Mouse (Mus musculus): ENCODE measurements around the gene Gm20498. TPM values are rescaled to one million over a fixed set of nuclear protein-coding genes. Genes with fewer than 3 reads are reported as not detected.
"Not testable (repeated sequence)": the region's sequence is repeated elsewhere in the genome, so short reads cannot be mapped to it uniquely, and the experiment has no call there.

Gene Gm20498
- polyA plus RNA-seq, 1 experiment from 2014 or later, result 27.3 TPM

- H3K9me3 ChIP-seq (replicated peaks; ENCODE audit: low read length), result no peaks in the 10 kb centered on the region
- ATAC-seq (replicated peaks; ENCODE audit: low FRiP score, low read depth) (no peak), DNase-seq (ENCODE audit: low spot score) (no peak)
- no peaks in the 10 kb centered on the region for H3K27me3 ChIP-seq (ENCODE audit: insufficient read depth, low read length)
- WGBS, result 33% methylated on average over 4 of the region's 4 CpGs
- peaks cover 6% of the 10 kb centered on the region for H3K4me1 ChIP-seq (replicated peaks; ENCODE audit: insufficient read depth, low read length)
- H3K36me3 ChIP-seq (ENCODE audit: insufficient read depth, low read length), result no peaks in the 10 kb centered on the region
- TF ChIP-seq CTCF (IDR thresholded peaks at IDR 0.05; ENCODE audit: low read depth), result no peak
- H3K4me3 ChIP-seq (replicated peaks; ENCODE audit: low read depth, low read length), result peak overlapping the region; percentile 91
- peak overlapping the region; percentile 85 for H3K27ac ChIP-seq
- 0 out of 2 replicates have a peak overlapping the region, but pooled peaks have one; percentile 31 for H3K9ac ChIP-seq (ENCODE audit: low read depth, low read length)
- H3K4me2 ChIP-seq (ENCODE audit: low read length), result peak overlapping the region; percentile 59
These were observed 319 bp upstream of the Gm20498 start for GRCm38 (mm10) chr12:81533029-81533419.

DNA sequence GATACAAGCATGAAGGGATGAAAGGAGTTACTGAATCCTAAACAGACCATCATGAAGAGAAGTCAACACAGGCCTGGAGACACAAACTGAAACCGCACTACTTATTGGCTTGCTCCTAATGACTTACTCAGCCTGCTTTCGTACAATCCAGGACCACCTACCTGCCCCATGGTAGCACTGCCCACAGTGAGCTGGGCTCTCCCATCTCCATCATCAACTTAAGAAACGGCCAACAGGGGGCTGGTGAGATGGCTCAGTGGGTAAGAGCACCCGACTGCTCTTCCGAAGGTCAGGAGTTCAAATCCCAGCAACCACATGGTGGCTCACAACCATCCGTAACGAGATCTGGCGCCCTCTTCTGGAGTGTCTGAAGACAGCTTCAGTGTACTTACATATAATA is 2.1 kb downstream of the Gm20498 start:
- not testable (repeated sequence) for H3K4me1 ChIP-seq (replicated peaks; ENCODE audit: insufficient read depth, low read length); H3K27ac ChIP-seq; H3K27me3 ChIP-seq (ENCODE audit: insufficient read depth, low read length); H3K9ac ChIP-seq (ENCODE audit: low read depth, low read length); H3K36me3 ChIP-seq (ENCODE audit: insufficient read depth, low read length); H3K4me3 ChIP-seq (replicated peaks; ENCODE audit: low read depth, low read length); DNase-seq (ENCODE audit: low spot score); H3K4me2 ChIP-seq (ENCODE audit: low read length); ATAC-seq (replicated peaks; ENCODE audit: low FRiP score, low read depth); H3K9me3 ChIP-seq (replicated peaks; ENCODE audit: low read length)
- 83% methylated on average over 5 of the region's 8 CpGs for WGBS

DNA sequence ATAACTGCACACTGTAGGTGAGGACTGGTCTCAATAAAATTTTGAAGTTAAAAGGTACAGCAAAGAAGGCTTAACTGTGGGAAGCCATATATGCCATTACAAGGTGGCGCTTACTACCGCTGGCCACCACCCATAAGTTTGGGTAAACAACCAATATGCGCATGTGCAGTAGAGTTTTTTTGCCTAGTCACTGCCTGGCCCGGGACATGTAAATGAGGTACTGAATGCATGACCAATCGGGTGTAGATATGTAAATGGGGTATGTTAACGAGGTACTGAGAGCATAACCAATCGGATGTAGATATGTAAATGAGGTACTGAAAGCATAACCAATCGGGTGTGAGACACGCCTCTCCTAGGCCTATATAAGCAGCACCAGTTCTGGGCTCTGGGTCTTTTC is 35.8 kb downstream of the Gm20498 start:
- DNase-seq (ENCODE audit: low spot score); H3K4me3 ChIP-seq (replicated peaks; ENCODE audit: low read depth, low read length); H3K4me2 ChIP-seq (ENCODE audit: low read length); ATAC-seq (replicated peaks; ENCODE audit: low FRiP score, low read depth); H3K9me3 ChIP-seq (replicated peaks; ENCODE audit: low read length); H3K9ac ChIP-seq (ENCODE audit: low read depth, low read length); H3K27ac ChIP-seq; H3K27me3 ChIP-seq (ENCODE audit: insufficient read depth, low read length); H3K36me3 ChIP-seq (ENCODE audit: insufficient read depth, low read length); H3K4me1 ChIP-seq (replicated peaks; ENCODE audit: insufficient read depth, low read length): not testable (repeated sequence)
- 98% methylated on average over 9 of the region's 9 CpGs for WGBS

GRCm38 (mm10) chr12:81490491-81490890 is 42.2 kb downstream of the Gm20498 start:
- Histone ChIP-seq H3K4me2 (ENCODE audit: low read length) (no peak overlapping the region), H3K9ac (ENCODE audit: low read depth, low read length) (no peak overlapping the region), H3K4me1 (replicated peaks; ENCODE audit: insufficient read depth, low read length) (no peaks in the 10 kb centered on the region), H3K4me3 (replicated peaks; ENCODE audit: low read depth, low read length) (no peak overlapping the region), H3K27ac (no peak overlapping the region), H3K36me3 (ENCODE audit: insufficient read depth, low read length) (no peaks in the 10 kb centered on the region), H3K27me3 (ENCODE audit: insufficient read depth, low read length) (no peaks in the 10 kb centered on the region), H3K9me3 (replicated peaks; ENCODE audit: low read length) (no peaks in the 10 kb centered on the region)
- no peak for TF ChIP-seq CTCF (IDR thresholded peaks at IDR 0.05; ENCODE audit: low read depth)
- DNase-seq (ENCODE audit: low spot score) (peak; percentile 10), ATAC-seq (replicated peaks; ENCODE audit: low FRiP score, low read depth) (no peak)
- 77% methylated on average over 5 of the region's 5 CpGs for WGBS

- no peak overlapping the region for H3K9ac ChIP-seq (ENCODE audit: low read depth, low read length)
- no peaks in the 10 kb centered on the region for H3K4me1 ChIP-seq (replicated peaks; ENCODE audit: insufficient read depth, low read length)
- H3K9me3 ChIP-seq (replicated peaks; ENCODE audit: low read length), result no peaks in the 10 kb centered on the region
- peak overlapping the region; percentile 57 for H3K4me2 ChIP-seq (ENCODE audit: low read length)
- DNase-seq (ENCODE audit: low spot score), result no peak
- H3K27me3 ChIP-seq (ENCODE audit: insufficient read depth, low read length), result no peaks in the 10 kb centered on the region
- H3K27ac ChIP-seq, result no peak overlapping the region
- TF ChIP-seq CTCF (IDR thresholded peaks at IDR 0.05; ENCODE audit: low read depth), result no peak
- H3K36me3 ChIP-seq (ENCODE audit: insufficient read depth, low read length), result no peaks in the 10 kb centered on the region
- ATAC-seq (replicated peaks; ENCODE audit: low FRiP score, low read depth), result no peak
- H3K4me3 ChIP-seq (replicated peaks; ENCODE audit: low read depth, low read length), result peak overlapping the region; percentile 54
- WGBS, result 55% methylated on average over 6 of the region's 6 CpGs
These were observed 47.4 kb downstream of the Gm20498 start for GRCm38 (mm10) chr12:81485311-81485710.

DNA sequence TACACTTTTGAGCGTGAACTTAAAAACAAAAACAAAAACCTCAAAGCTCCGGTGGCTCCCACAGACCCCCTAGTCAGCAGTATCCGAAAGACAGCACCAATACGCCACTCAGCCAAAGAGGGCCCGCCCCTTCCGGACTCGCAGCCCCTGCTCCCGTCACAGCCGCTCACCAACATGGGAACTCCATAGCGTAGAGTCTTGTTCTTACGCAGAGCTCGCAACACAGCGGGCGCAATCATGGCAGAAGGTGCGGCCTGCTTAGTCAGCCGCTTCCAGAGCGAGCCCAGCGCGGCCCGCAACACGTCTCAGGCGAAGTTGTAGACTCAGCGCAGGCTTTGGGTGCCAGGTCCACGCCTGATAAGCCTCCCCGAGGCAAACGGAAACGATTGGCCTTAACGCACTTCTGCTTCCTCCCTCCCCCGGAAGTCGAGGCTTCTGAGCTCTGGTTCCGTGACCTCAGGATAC is 47.9 kb downstream of the Gm20498 start, which contains the start of gene Cox16:
TSS of gene Cox16 (minus strand) at position 401 of the 465 bp plus-strand sequence.
- Histone ChIP-seq H3K27ac (peak within 1 kb of the TSS; percentile 86), H3K9ac (ENCODE audit: low read depth, low read length) (peak within 1 kb of the TSS; percentile 75), H3K27me3 (ENCODE audit: insufficient read depth, low read length) (no peaks in the 10 kb centered on the region), H3K36me3 (ENCODE audit: insufficient read depth, low read length) (no peaks in the 10 kb centered on the region), H3K9me3 (replicated peaks; ENCODE audit: low read length) (no peaks in the 10 kb centered on the region), H3K4me1 (replicated peaks; ENCODE audit: insufficient read depth, low read length) (no peaks in the 10 kb centered on the region), H3K4me3 (replicated peaks; ENCODE audit: low read depth, low read length) (peak within 1 kb of the TSS; percentile 54), H3K4me2 (ENCODE audit: low read length) (peak within 1 kb of the TSS; percentile 57)
- peak; percentile 91 for DNase-seq (ENCODE audit: low spot score)
- no peak for TF ChIP-seq CTCF (IDR thresholded peaks at IDR 0.05; ENCODE audit: low read depth)
- ATAC-seq (replicated peaks; ENCODE audit: low FRiP score, low read depth), result peak; percentile 96
- under 1% methylated on average over 31 of the region's 31 CpGs for WGBS

GRCm38 (mm10) chr12:81484212-81484611 is 48.5 kb downstream of the Gm20498 start:
- H3K4me2 ChIP-seq (ENCODE audit: low read length), result peak overlapping the region; percentile 57
- DNase-seq (ENCODE audit: low spot score) (peak; percentile 22), ATAC-seq (replicated peaks; ENCODE audit: low FRiP score, low read depth) (no peak)
- no peaks in the 10 kb centered on the region for H3K9me3 ChIP-seq (replicated peaks; ENCODE audit: low read length)
- WGBS, result under 1% methylated on average over 7 of the region's 7 CpGs
- no peaks in the 10 kb centered on the region for H3K4me1 ChIP-seq (replicated peaks; ENCODE audit: insufficient read depth, low read length)
- TF ChIP-seq CTCF (IDR thresholded peaks at IDR 0.05; ENCODE audit: low read depth), result no peak
- H3K36me3 ChIP-seq (ENCODE audit: insufficient read depth, low read length), result no peaks in the 10 kb centered on the region
- H3K27me3 ChIP-seq (ENCODE audit: insufficient read depth, low read length), result no peaks in the 10 kb centered on the region
- peak overlapping the region; percentile 86; the same call in 1 of the 2 replicates for H3K27ac ChIP-seq
- peak overlapping the region; percentile 54 for H3K4me3 ChIP-seq (replicated peaks; ENCODE audit: low read depth, low read length)
- H3K9ac ChIP-seq (ENCODE audit: low read depth, low read length), result peak overlapping the region; percentile 75; the same call in 1 of the 2 replicates
